Mouse (Mus musculus): ENCODE measurements at regions not wholly inside any gene's neighbourhood (a gene's known extent, or its start where the extent isn't known, plus 50 kb on each side); places are given as distances from the start of the nearest gene placed in this dataset.

GRCm38 (mm10) chr9:9372594-9372993 is 133.7 kb upstream of the Arhgap42 start:
- no peaks in the 10 kb centered on the region for H3K4me1 ChIP-seq (ENCODE audit: control insufficient read depth in 1 of 2, insufficient read depth in 2 of 2, low read length in 2 of 2)
- no peaks in the 10 kb centered on the region for H3K79me2 ChIP-seq (ENCODE audit: control insufficient read depth, insufficient read depth, low read length, poor library complexity)
- H3K36me3 ChIP-seq (ENCODE audit: control insufficient read depth in 1 of 2, insufficient read depth in 2 of 2, low read length in 2 of 2) = no peaks in the 10 kb centered on the region
- H3K9ac ChIP-seq (ENCODE audit: control insufficient read depth, low read depth, low read length, poor library complexity, severe bottlenecking) = no peak overlapping the region
- no peak overlapping the region for H3K27ac ChIP-seq (ENCODE audit: control insufficient read depth, low read depth, low read length)
- no peaks in the 10 kb centered on the region; the same call in 1 of the 2 replicates for H3K9me3 ChIP-seq (replicated peaks; ENCODE audit: insufficient read depth, low read length)
- DNase-seq (ENCODE audit: low read depth, low spot score) = no peak
- H3K4me3 ChIP-seq (ENCODE audit: control insufficient read depth in 1 of 2, insufficient read depth in 1 of 2, low read depth in 2 of 2, low read length in 2 of 2) = no peak overlapping the region
- no peaks in the 10 kb centered on the region for H3K27me3 ChIP-seq (ENCODE audit: control insufficient read depth in 1 of 2, insufficient read depth in 2 of 2, low read length in 2 of 2)
- TF ChIP-seq MAX (IDR thresholded peaks at IDR 0.05; ENCODE audit: low read length) (no peak), KAT2A (conservative IDR thresholded peaks at IDR 0.05; ENCODE audit: low read depth, low read length) (no peak), POLR2AphosphoS5 (IDR thresholded peaks at IDR 0.05; ENCODE audit: borderline replicate concordance, low read depth, low read length) (no peak), TCF12 (IDR thresholded peaks at IDR 0.05; ENCODE audit: low read depth, low read length) (no peak), SIN3A (IDR thresholded peaks at IDR 0.05; ENCODE audit: low read length) (no peak), BHLHE40 (IDR thresholded peaks at IDR 0.05; ENCODE audit: borderline replicate concordance, low read depth, low read length) (no peak), MYB (IDR thresholded peaks at IDR 0.05; ENCODE audit: low read depth, low read length) (no peak), GATA1 (IDR thresholded peaks at IDR 0.05; ENCODE audit: low read depth, low read length) (no peak), TAL1 (IDR thresholded peaks at IDR 0.05; ENCODE audit: low read length) (no peak), UBTF (IDR thresholded peaks at IDR 0.05; ENCODE audit: borderline replicate concordance, insufficient read depth, low read depth, low read length) (no peak), RCOR1 (IDR thresholded peaks at IDR 0.05; ENCODE audit: low read depth, low read length) (no peak), USF2 (IDR thresholded peaks at IDR 0.05; ENCODE audit: borderline replicate concordance in 1 of 2, insufficient read depth in 1 of 2, low read depth in 1 of 2, low read length in 2 of 2) (no peak), MXI1 (IDR thresholded peaks at IDR 0.05; ENCODE audit: low read depth, low read length) (no peak), ZC3H11A (IDR thresholded peaks at IDR 0.05; ENCODE audit: low read depth, low read length) (no peak)

GRCm38 (mm10) chr9:9368731-9369130 is 129.8 kb upstream of the Arhgap42 start:
- no peak for TF ChIP-seq SMC3 (IDR thresholded peaks at IDR 0.05; ENCODE audit: low read depth, low read length)
- no peak for TF ChIP-seq MYB (IDR thresholded peaks at IDR 0.05; ENCODE audit: low read depth, low read length)
- no peak overlapping the region for H3K27ac ChIP-seq (ENCODE audit: control insufficient read depth, low read depth, low read length)
- no peaks in the 10 kb centered on the region for H3K4me1 ChIP-seq (ENCODE audit: control insufficient read depth in 1 of 2, insufficient read depth in 2 of 2, low read length in 2 of 2)
- no peak overlapping the region for H3K9ac ChIP-seq (ENCODE audit: control insufficient read depth, low read depth, low read length, poor library complexity, severe bottlenecking)
- no peaks in the 10 kb centered on the region for H3K36me3 ChIP-seq (ENCODE audit: control insufficient read depth in 1 of 2, insufficient read depth in 2 of 2, low read length in 2 of 2)
- H3K27me3 ChIP-seq (ENCODE audit: control insufficient read depth in 1 of 2, insufficient read depth in 2 of 2, low read length in 2 of 2) = no peaks in the 10 kb centered on the region
- no peaks in the 10 kb centered on the region; the same call in 1 of the 2 replicates for H3K9me3 ChIP-seq (replicated peaks; ENCODE audit: insufficient read depth, low read length)
- no peaks in the 10 kb centered on the region for H3K79me2 ChIP-seq (ENCODE audit: control insufficient read depth, insufficient read depth, low read length, poor library complexity)
- H3K4me3 ChIP-seq (ENCODE audit: control insufficient read depth in 1 of 2, insufficient read depth in 1 of 2, low read depth in 2 of 2, low read length in 2 of 2) = no peak overlapping the region
- DNase-seq (ENCODE audit: low read depth, low spot score) = no peak
